Mouse (Mus musculus) erythroblast, embryonic 14.5 days (primary cell): ENCODE results near the gene Adamts7. TPM values are rescaled to one million over a fixed set of nuclear protein-coding genes. Genes with fewer than 3 reads are reported as not detected.

Experiments
- H3K27me3 ChIP-seq: 2 replicates; pipeline ENCODE4 v1.6.1; 2012; ENCODE audit warnings: inconsistent platforms; ENCODE audit not compliant: control insufficient read depth
- H3K36me3 ChIP-seq: 2 replicates; pipeline ENCODE4 v1.6.1; 2012; ENCODE audit warnings: mild to moderate bottlenecking, inconsistent platforms; ENCODE audit not compliant: control insufficient read depth
- H3K4me1 ChIP-seq: 2 replicates; pipeline ENCODE4 v1.6.1; 2012; ENCODE audit warnings: inconsistent platforms; ENCODE audit not compliant: control insufficient read depth
- H3K4me3 ChIP-seq: replicated peaks from 2 replicates; pipeline ENCODE3; 2012; ENCODE audit warnings: moderate library complexity, mild to moderate bottlenecking, inconsistent platforms
- H3K9me3 ChIP-seq: 2 replicates; pipeline ENCODE4 v1.6.1; 2012; ENCODE audit warnings: low read length, inconsistent platforms, mixed read lengths; ENCODE audit not compliant: control insufficient read depth
- GATA1 ChIP-seq: IDR thresholded peaks from 2 replicates; pipeline ENCODE4 v1.6.1; 2012; ENCODE audit warnings: low read length, inconsistent platforms, mixed read lengths
- TAL1 ChIP-seq: IDR thresholded peaks from 3 replicates; pipeline ENCODE4 v1.6.1; 2012; ENCODE audit warnings: low read length, inconsistent platforms, mixed read lengths
- polyA plus RNA-seq: library from polyadenylated mRNA; stranded (reverse); fragments of >175 nt; gene quantifications from 2 replicates; pipeline ENCODE4 v1.2.3, GENCODE M21; 2012

Adamts7 gene
- polyA plus RNA-seq, 1 experiment: 0.01 TPM

GRCm38 (mm10) chr9:90247316-90247715 lies 84.4 kb downstream of the Adamts7 start:
- no peak for TF ChIP-seq TAL1
- no peak for TF ChIP-seq GATA1
- Histone ChIP-seq H3K4me3 (peak overlapping the region; percentile 7), H3K4me1 (peaks cover 100% of the 10 kb centered on the region), H3K27me3 (no peaks in the 10 kb centered on the region), H3K9me3 (0 out of 2 replicates have a peak, but pooled peaks cover 2% of the 10 kb centered on the region), H3K36me3 (peaks cover 94% of the 10 kb centered on the region)

DNA sequence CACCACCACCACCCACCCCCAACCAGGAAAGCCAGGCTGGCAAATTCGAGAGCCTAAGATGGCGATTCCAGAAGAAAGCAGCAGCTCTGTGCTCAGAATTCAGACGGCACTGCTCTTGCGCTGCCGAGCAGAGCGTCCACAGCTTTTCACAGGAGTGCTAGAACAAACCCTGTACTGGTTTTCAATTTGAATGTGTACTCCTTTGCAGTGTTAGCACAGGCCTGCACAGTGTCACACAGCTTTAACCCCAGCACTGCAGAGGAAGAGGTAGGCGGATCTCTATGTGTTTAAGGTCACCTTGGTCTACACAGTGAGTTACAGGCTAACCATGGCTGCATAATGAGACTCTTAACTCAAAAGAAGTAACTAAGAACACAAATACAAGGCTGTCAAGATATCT lies 85.5 kb downstream of the Adamts7 start:
- no peak for TF ChIP-seq TAL1
- no peak for TF ChIP-seq GATA1
- peaks cover 94% of the 10 kb centered on the region for H3K36me3 ChIP-seq
- 0 out of 2 replicates have a peak, but pooled peaks cover 2% of the 10 kb centered on the region for H3K9me3 ChIP-seq
- H3K4me3 ChIP-seq: peak overlapping the region; percentile 59
- H3K27me3 ChIP-seq: no peaks in the 10 kb centered on the region
- H3K4me1 ChIP-seq: peaks cover 100% of the 10 kb centered on the region

GRCm38 (mm10) chr9:90249036-90249435 lies 86.2 kb downstream of the Adamts7 start:
- H3K4me1 ChIP-seq: peaks cover 99% of the 10 kb centered on the region
- peaks cover 94% of the 10 kb centered on the region for H3K36me3 ChIP-seq
- H3K4me3 ChIP-seq: peak overlapping the region; percentile 59

DNA sequence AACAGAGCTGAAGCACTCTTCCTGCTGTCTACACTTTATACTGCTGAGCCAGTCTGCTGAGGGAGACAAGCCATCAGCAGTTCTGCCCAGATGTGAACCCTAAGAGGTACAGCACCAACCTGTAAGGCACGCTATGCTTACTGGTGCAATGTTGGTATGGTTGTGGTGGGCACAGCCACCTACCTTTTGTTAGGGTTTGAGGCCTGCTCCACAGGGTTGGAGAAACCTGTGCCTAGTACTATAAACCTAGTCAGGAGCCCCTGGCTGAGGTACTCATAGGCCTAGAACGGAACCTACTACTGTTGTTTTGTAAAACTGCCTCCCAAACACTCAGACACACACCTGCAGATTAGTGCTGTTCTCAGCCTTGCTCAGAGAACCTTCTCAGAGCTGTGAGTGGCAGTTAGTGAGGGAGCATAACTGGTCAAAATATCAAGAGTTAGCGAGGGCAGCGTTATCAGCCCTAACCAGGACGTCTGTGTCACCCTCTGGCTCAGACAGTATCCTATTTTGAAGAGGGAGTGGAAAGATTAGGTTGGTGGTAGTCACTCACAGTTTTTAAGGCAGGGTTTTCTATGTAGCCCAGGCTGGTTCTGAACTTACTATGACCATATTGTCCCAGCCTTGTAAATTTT lies 87.4 kb downstream of the Adamts7 start:
- H3K36me3 ChIP-seq: peaks cover 90% of the 10 kb centered on the region
- peaks cover 96% of the 10 kb centered on the region for H3K4me1 ChIP-seq
- H3K9me3 ChIP-seq: 0 out of 2 replicates have a peak, but pooled peaks cover 2% of the 10 kb centered on the region
- TF ChIP-seq GATA1 (peak; percentile 94), TAL1 (peak; percentile 93)
- no peaks in the 10 kb centered on the region for H3K27me3 ChIP-seq
- H3K4me3 ChIP-seq: peak overlapping the region; percentile 59

More at GRCm38 (mm10) chr9:90249036-90249435, 86.2 kb downstream of the Adamts7 start:
- no peak for TF ChIP-seq GATA1
- no peaks in the 10 kb centered on the region for H3K27me3 ChIP-seq
- H3K9me3 ChIP-seq: 0 out of 2 replicates have a peak, but pooled peaks cover 2% of the 10 kb centered on the region

DNA sequence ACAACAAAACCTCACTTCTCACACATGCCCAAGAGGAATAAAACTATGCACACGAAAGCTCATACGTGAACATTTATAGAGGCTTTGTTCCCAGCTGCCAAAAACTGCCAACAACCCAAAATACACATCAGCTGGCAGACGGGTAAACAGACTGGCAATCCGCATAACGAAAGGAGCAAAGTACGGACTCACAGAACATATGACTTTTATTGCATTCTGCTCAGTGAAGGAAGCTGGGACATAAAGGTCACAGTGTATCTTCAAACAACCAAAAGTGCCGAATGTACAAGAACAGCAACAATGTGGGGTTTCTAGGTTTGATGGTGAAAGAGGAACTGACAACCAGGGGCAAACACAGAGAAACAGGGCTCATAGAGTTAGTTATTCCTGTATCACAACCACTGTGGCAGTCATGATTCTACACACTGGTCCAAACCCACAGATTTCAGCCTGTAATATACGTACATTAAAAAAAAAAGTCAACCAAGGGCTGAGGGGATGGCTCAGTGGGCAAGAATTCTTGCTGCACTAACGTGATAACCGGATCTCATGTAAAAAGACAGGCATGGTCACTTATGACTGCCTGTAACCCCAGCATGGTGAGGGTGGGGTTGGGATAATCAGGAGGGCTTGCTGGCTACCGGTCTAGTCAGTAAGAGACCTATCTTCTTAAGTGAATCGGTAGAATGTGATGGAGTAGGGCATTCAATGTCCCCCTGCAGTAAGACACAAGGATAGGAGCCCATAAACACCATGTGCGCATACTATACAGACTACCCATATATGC lies 88.3 kb downstream of the Adamts7 start:
- 0 out of 2 replicates have a peak, but pooled peaks cover 2% of the 10 kb centered on the region for H3K9me3 ChIP-seq
- no peaks in the 10 kb centered on the region for H3K27me3 ChIP-seq
- H3K4me3 ChIP-seq: peak overlapping the region; percentile 59
- TF ChIP-seq TAL1 (no peak), GATA1 (no peak)
- peaks cover 95% of the 10 kb centered on the region for H3K4me1 ChIP-seq
- peaks cover 86% of the 10 kb centered on the region for H3K36me3 ChIP-seq

DNA sequence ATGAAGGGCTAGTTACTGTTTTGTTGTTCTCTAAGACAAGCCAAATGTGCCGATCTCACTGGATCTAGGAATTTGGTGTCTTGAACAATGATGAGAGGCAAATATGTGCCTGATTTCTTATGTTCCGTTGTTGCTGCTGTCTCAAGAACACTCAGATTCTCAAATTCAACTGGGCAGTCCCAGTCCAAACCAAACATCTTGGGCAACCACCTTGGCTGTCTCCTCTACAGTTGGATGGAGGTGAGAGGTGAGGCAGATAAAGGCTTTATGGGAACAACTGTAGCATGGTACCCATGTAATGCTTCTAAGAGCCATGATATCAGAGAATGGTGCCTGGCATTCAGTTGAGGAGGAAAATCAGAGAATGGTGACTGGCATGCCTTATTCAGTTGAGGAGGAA lies 90.3 kb downstream of the Adamts7 start:
- peaks cover 84% of the 10 kb centered on the region for H3K36me3 ChIP-seq
- H3K4me1 ChIP-seq: peaks cover 95% of the 10 kb centered on the region
- H3K4me3 ChIP-seq: no peak overlapping the region
- H3K27me3 ChIP-seq: no peaks in the 10 kb centered on the region
- no peaks in the 10 kb centered on the region for H3K9me3 ChIP-seq
- TF ChIP-seq GATA1: no peak
- no peak for TF ChIP-seq TAL1

GRCm38 (mm10) chr9:90255844-90256405 lies 93.1 kb downstream of the Adamts7 start:
- H3K36me3 ChIP-seq: peaks cover 90% of the 10 kb centered on the region
- no peak overlapping the region for H3K4me3 ChIP-seq
- no peaks in the 10 kb centered on the region for H3K27me3 ChIP-seq
- peaks cover 95% of the 10 kb centered on the region for H3K4me1 ChIP-seq
- no peak for TF ChIP-seq TAL1
- no peak for TF ChIP-seq GATA1
- H3K9me3 ChIP-seq: no peaks in the 10 kb centered on the region

DNA sequence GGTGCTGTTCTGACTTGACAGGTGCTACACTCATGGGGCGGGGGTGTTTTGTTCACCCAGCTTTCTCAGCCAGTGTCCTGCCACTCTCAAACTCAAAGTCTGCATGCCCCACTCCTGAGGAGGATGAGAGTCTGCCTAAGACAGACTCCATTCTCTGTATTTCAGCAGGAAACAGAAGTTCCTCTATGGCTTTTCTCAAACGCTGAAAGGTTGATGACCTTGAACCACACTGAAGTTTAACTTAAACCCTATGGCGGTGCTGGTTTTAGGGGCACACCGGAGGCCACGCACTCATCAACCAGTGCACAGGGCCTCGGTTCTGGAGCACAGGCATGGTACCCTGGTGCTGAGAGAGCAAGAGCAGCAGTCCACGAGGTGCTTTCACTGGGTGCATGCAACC lies 94.4 kb downstream of the Adamts7 start:
- Histone ChIP-seq H3K4me1 (peaks cover 95% of the 10 kb centered on the region), H3K27me3 (no peaks in the 10 kb centered on the region), H3K4me3 (no peak overlapping the region), H3K9me3 (no peaks in the 10 kb centered on the region), H3K36me3 (peaks cover 88% of the 10 kb centered on the region)
- TF ChIP-seq TAL1: no peak
- TF ChIP-seq GATA1: no peak

Other genes starting within 250 kb of the Adamts7 start
- gene Ctsh, start 108.9 kb upstream of the Adamts7 start, polyA plus RNA-seq: 0.08 and 0.19 TPM in 2 replicates
- gene Morf4l1, start 48.3 kb upstream of the Adamts7 start, polyA plus RNA-seq: 7.1 and 8.2 TPM in 2 replicates
- 1.8 and 2.0 TPM in 2 replicates for gene Tbc1d2b, start 107.7 kb downstream of the Adamts7 start, polyA plus RNA-seq